Mouse (Mus musculus) intestine, postnatal 0 days (tissue): ENCODE results near the gene Gpatch2. TPM values are rescaled to one million over a fixed set of nuclear protein-coding genes. Genes with fewer than 3 reads are reported as not detected.

Source experiments
- ATAC-seq: fragments of 200-750 bp; cut with Nextera tagmentation; 2 replicates; pipeline ENCODE4 v1.8.0; 2017; ENCODE audit warnings: mild to moderate bottlenecking, moderate TSS enrichment, moderate library complexity
- H3K27ac ChIP-seq: fragments of 300-500 bp; sonication (generic); 2 replicates; pipeline ENCODE4 v1.5.1; 2014; ENCODE audit warnings: mild to moderate bottlenecking, low read depth, low read length, moderate library complexity
- H3K27me3 ChIP-seq: fragments of 300-500 bp; sonication (generic); replicated peaks from 2 replicates; pipeline ENCODE4 v1.6.1; 2014; ENCODE audit warnings: low read length, mixed read lengths; ENCODE audit not compliant: control insufficient read depth, insufficient read depth
- H3K36me3 ChIP-seq: fragments of 300-500 bp; sonication (generic); 2 replicates; pipeline ENCODE4 v1.6.1; 2014; ENCODE audit warnings: mild to moderate bottlenecking, moderate library complexity; ENCODE audit not compliant: control insufficient read depth, insufficient read depth
- H3K4me1 ChIP-seq: fragments of 300-500 bp; sonication (generic); replicated peaks from 2 replicates; pipeline ENCODE4 v1.6.1; 2014; ENCODE audit warnings: antibody characterized with exemption, low read length, mixed read lengths; ENCODE audit not compliant: control insufficient read depth, insufficient read depth
- H3K4me2 ChIP-seq: fragments of 300-500 bp; sonication (generic); replicated peaks from 2 replicates; pipeline ENCODE4 v1.6.1; 2014; ENCODE audit warnings: low read depth, mild to moderate bottlenecking, moderate library complexity
- H3K4me3 ChIP-seq: fragments of 300-500 bp; sonication (generic); 2 replicates; pipeline ENCODE4 v1.5.1; 2014; ENCODE audit warnings: low read depth, low read length
- H3K9ac ChIP-seq: fragments of 300-500 bp; sonication (generic); 2 replicates; pipeline ENCODE4 v1.6.1; 2014; ENCODE audit warnings: mild to moderate bottlenecking, low read depth, low read length
- H3K9me3 ChIP-seq: fragments of 300-500 bp; sonication (generic); 2 replicates; pipeline ENCODE4 v1.6.1; 2016; ENCODE audit warnings: mixed run types; ENCODE audit not compliant: control insufficient read depth
- CTCF ChIP-seq: sonication (generic); IDR thresholded peaks from 2 replicates; pipeline ENCODE4 v1.5.1; 2016; ENCODE audit warnings: low read depth, mild to moderate bottlenecking, control low read depth, antibody characterized with exemption, moderate library complexity
- WGBS: fragments of 180-500 bp; shearing (Covaris S2); extraction: QIAGEN DNeasy Blood & Tissue Kit; methylation state at CpG from one replicate; pipeline ENCODE4 v1.1.7; 2014; 5-methylcytosine and 5-hydroxymethylcytosine counted together
- polyA plus RNA-seq: library from polyadenylated mRNA; unstranded; fragments of >200 nt; fragmentation: Nextera tagmentation; extraction: Ambion mirVana; gene quantifications from 2 replicates; pipeline ENCODE4 v1.2.1, GENCODE M21; 2015

Gene Gpatch2
- polyA plus RNA-seq, 1 experiment from 2014 or later = 8.9 TPM

- no peak for ATAC-seq
- no peak overlapping the region for H3K4me3 ChIP-seq
- H3K4me1 ChIP-seq = no peaks in the 10 kb centered on the region
- H3K27me3 ChIP-seq = no peaks in the 10 kb centered on the region
- H3K9ac ChIP-seq = no peak overlapping the region
- H3K9me3 ChIP-seq = no peaks in the 10 kb centered on the region
- no peak overlapping the region for H3K27ac ChIP-seq
- peaks cover 16% of the 10 kb centered on the region for H3K36me3 ChIP-seq
- 90% methylated on average over 11 of the region's 11 CpGs for WGBS
- TF ChIP-seq CTCF = no peak
- no peak overlapping the region for H3K4me2 ChIP-seq
These were observed 131.6 kb downstream of the Gpatch2 start for GRCm38 (mm10) chr1:187346923-187347322.

DNA sequence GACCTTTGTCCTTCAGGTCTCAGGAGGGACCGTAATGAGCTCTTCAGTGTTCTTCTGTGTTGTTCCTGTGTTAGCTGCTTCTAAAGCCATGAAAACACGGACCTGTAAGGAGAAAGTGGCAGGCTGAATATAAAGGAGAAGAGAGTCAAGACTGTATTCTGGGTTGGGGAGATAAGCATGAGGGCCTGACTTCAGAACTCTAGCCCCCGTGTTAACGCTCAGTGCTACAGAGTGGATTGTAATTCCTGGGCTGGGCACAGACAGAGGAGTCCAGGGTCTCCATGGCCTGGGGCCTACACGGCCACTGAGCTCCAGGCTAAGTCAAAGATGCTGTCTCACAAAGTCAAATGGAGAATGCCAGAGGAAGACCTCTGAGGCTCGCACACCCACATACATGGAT, 132.3 kb downstream of the Gpatch2 start:
- ATAC-seq = no peak
- Histone ChIP-seq H3K27me3 (no peaks in the 10 kb centered on the region), H3K4me1 (no peaks in the 10 kb centered on the region), H3K9ac (no peak overlapping the region), H3K27ac (no peak overlapping the region), H3K4me2 (no peak overlapping the region), H3K36me3 (peaks cover 16% of the 10 kb centered on the region), H3K9me3 (no peaks in the 10 kb centered on the region), H3K4me3 (no peak overlapping the region)
- WGBS = 93% methylated on average over 6 of the region's 6 CpGs
- TF ChIP-seq CTCF = no peak

DNA sequence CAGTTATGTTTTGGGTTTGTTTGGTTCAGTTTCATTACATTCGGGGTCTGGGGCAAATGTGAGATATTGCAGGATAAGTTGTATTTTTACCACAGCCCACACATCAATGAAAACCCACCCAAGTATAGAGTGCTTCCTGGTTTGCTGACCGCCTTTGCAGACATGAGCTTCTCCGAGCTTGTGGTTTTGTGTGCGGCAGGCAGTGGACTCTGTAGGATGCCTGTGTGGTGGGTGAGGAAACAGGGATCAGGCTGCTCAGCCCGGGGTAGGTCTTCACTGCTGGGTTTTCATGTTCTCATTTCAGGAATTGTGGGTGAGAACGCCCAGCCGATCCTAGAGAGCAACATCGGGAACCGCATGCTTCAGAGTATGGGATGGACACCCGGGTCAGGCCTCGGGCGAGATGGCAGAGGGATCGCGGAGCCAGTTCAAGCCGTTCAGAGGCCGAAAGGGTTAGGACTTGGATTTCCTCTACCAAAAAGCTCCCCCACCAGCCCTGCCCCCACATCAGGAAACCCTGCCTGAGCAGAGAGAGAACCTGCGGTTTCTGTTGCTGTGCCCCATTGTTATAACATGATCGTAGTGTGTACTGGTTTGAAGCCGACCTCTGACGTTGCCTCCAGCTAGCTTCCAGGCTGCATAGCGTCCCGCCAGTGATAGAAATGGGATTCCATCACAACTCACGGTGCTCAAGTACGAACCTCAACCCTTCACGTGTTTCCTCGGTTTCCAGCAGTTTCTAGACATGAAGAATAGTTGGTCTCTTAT, 132.9 kb downstream of the Gpatch2 start:
- H3K4me3 ChIP-seq = no peak overlapping the region
- 94% methylated on average over 26 of the region's 26 CpGs for WGBS

DNA sequence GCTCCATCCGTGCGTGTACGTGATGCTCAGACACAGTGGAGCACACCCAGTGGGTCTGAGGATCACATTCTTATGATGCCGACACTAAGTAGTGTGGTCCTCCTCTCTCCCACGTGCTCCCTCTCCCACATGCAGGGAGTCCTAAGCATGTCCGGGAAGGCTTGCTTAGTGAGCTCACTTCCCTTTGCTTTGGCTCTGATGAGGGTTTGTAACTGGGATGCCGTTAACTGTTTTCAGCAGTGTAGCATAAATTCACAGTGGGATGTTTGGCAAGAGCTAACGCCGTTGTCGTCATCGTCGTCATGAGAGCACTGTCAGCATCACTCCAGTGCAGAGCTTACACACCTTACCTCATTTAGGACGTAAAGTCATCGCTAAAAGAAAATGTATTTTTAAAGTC, 133.6 kb downstream of the Gpatch2 start:
- TF ChIP-seq CTCF = no peak
- H3K4me3 ChIP-seq = no peak overlapping the region
- H3K4me2 ChIP-seq = no peak overlapping the region
- 91% methylated on average over 14 of the region's 14 CpGs for WGBS
- peaks cover 16% of the 10 kb centered on the region for H3K36me3 ChIP-seq
- ATAC-seq = no peak
- no peaks in the 10 kb centered on the region for H3K27me3 ChIP-seq
- H3K9ac ChIP-seq = no peak overlapping the region
- no peak overlapping the region for H3K27ac ChIP-seq
- H3K4me1 ChIP-seq = no peaks in the 10 kb centered on the region
- H3K9me3 ChIP-seq = no peaks in the 10 kb centered on the region

More for the DNA sequence above, 132.9 kb downstream of the Gpatch2 start:
- TF ChIP-seq CTCF = no peak
- Histone ChIP-seq H3K9me3 (no peaks in the 10 kb centered on the region), H3K27ac (no peak overlapping the region), H3K36me3 (peaks cover 16% of the 10 kb centered on the region), H3K27me3 (no peaks in the 10 kb centered on the region), H3K9ac (no peak overlapping the region), H3K4me1 (no peaks in the 10 kb centered on the region), H3K4me2 (no peak overlapping the region)
- no peak for ATAC-seq

- Histone ChIP-seq H3K4me1 (no peaks in the 10 kb centered on the region), H3K9ac (no peak overlapping the region), H3K4me3 (no peak overlapping the region), H3K9me3 (no peaks in the 10 kb centered on the region), H3K36me3 (no peaks in the 10 kb centered on the region), H3K27ac (no peak overlapping the region), H3K4me2 (no peak overlapping the region), H3K27me3 (no peaks in the 10 kb centered on the region)
- no peak for ATAC-seq
- WGBS = 79% methylated on average over 15 of the region's 15 CpGs
- no peak for TF ChIP-seq CTCF
These were observed 140.9 kb downstream of the Gpatch2 start for GRCm38 (mm10) chr1:187356169-187356568.

DNA sequence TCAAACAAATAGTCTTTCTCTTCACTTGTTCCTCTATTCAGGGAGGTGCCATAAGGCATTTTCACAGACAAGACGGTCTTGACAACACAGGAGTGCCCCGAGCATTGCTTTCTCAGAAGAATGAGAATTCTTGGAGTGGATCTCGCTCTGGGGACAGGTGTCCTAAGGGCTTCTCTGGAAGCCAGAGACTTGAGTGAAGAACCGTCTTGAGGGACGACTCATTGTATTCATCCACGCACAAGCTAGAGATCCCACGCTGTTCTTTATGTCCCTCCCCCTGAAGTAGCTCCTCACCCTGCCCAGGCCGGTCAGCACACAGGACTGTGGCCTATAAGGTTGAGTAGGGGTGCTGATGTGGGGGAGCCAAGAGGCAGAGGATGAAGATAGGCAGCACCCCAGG, 141.6 kb downstream of the Gpatch2 start:
- no peak for TF ChIP-seq CTCF
- ATAC-seq = no peak
- no peaks in the 10 kb centered on the region for H3K36me3 ChIP-seq
- WGBS = 91% methylated on average over 8 of the region's 8 CpGs
- H3K27me3 ChIP-seq = no peaks in the 10 kb centered on the region
- H3K9ac ChIP-seq = no peak overlapping the region
- H3K9me3 ChIP-seq = no peaks in the 10 kb centered on the region
- H3K4me1 ChIP-seq = no peaks in the 10 kb centered on the region
- H3K4me3 ChIP-seq = no peak overlapping the region
- no peak overlapping the region for H3K4me2 ChIP-seq
- no peak overlapping the region for H3K27ac ChIP-seq
